Mouse (Mus musculus) R1 (cell line): ENCODE data around the gene Jmjd1c.

Experiments
- DNase-seq: peaks from one replicate; pipeline ENCODE4 v3.0.0-alpha.2; 2018; ENCODE audit warnings: low read depth, low spot score

The Jmjd1c gene

DNA sequence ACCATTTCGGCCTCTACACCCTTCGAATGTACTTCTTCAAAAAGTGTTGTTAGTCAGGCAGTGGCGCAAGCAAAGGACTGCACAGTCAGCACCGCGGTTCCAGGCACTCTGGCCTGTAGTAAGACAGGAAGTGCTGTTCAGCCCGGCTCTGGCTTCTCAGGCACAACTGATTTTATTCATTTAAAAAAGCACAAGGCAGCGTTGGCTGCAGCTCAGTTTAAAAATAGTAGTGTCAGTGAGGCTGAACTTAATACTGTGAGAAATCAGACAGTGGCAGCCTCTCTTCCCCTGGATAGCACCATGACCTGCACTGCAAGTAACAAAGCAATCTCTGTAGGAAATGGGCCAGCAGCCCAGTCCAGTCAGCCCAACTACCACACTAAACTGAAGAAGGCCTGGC is 130.2 kb downstream of the Jmjd1c start:
- DNase-seq: no peak

- DNase-seq: no peak
These were observed 130.6 kb downstream of the Jmjd1c start for GRCm38 (mm10) chr10:67226543-67226942.

DNA sequence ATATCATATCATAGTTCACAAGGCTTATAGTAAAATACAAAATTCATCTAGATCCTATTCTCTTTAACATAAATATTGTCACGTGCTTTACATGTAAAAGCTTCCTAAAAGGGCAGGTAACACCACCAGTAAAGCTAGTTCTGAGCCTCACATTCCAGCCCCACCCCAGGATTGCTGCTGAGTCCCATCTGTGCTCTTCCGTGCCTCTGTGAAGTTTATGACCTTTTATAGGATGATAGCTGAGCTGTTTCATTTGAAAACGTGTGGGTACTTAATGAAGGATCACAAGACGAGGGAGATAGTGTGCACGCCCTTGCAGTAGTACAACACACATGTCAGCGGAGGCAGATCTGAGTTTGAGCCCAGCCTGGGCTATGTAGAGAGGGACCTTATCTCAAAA is 134.5 kb downstream of the Jmjd1c start:
- DNase-seq: peak; percentile 58

GRCm38 (mm10) chr10:67247145-67247544 is 151.2 kb downstream of the Jmjd1c start:
- peak; percentile 85 for DNase-seq

DNA sequence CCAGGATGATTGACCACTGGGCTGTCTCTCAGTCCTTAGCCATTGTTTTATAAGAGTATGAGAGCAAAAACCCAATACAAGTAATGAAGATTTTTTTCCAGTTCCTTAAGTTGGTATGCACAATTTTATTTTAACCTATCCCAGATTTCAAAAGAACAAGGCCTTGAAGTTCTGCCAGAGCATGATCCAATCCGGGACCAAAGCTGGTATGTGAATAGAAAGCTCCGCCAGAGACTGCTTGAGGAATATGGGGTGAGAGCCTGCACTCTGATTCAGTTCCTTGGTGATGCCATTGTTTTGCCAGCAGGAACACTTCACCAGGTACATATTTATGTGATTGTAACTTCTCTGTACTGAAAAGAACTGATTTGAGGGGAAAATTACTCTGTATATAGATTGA is 153.6 kb downstream of the Jmjd1c start:
- DNase-seq: no peak

DNA sequence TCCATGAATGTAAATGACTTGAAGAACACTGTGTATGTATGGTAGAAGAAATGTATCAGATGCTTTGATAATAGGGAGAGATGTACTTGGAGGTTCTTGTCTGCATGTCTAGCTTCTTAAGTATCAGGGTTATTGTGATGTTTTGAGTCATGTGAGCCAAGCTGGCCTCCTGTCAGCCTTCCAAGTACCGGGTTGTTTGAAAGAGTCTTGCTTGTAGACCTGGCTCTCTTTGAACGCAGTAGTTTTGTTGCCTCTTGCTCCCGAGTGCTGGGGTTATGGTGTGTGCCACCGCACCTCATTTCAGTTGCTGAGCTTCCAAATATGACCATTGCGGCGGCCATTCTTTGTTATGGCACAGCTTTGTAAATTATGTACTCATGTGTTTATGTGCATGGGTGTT is 154.9 kb downstream of the Jmjd1c start:
- no peak for DNase-seq

- no peak for DNase-seq
These were observed 156.4 kb downstream of the Jmjd1c start for GRCm38 (mm10) chr10:67252353-67252752.

- DNase-seq: no peak
These were observed 157.2 kb downstream of the Jmjd1c start for GRCm38 (mm10) chr10:67253115-67253514.

DNA sequence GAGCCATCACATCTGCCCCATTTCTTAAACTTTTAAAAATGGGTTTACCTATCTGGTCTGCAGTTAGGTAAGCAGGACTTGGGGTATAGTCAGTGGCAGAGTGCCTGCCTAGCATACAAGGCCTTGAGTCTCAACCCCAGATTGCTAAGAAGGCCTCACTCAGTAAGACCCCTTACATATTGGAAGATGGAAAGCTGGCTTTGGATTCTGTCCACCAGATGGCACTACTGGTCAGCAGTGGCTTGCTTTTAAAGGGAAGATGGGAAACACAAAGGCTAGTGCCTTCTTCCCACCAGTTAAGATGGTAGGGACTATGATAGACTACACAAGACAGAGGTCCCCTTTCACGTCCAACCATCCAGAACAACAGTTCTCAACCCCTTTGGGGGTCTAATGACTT is 168.9 kb downstream of the Jmjd1c start:
- peak; percentile 69 for DNase-seq

- peak; percentile 58 for DNase-seq
These were observed 180.0 kb downstream of the Jmjd1c start for GRCm38 (mm10) chr10:67275916-67276315.

GRCm38 (mm10) chr10:67281852-67282251 is 185.9 kb downstream of the Jmjd1c start:
- DNase-seq: no peak

DNA sequence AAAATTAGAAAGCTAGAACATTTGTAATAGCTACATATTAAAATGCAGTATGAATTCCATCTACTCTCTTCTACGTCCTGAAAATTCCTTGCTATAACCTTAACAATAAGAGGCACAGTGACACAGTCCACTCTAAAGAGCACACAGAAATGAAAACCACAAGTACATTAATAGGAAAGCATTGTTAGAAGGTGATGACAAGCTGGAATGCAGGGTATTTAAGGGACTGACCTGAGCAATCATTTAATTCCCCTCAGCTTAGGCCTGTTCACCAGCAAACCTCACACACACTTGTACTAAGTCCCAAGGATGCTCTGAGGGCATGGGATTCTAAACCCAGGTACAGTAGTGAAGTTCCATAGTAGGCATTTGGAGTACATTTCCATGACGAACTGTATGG is 186.6 kb downstream of the Jmjd1c start:
- no peak for DNase-seq

DNA sequence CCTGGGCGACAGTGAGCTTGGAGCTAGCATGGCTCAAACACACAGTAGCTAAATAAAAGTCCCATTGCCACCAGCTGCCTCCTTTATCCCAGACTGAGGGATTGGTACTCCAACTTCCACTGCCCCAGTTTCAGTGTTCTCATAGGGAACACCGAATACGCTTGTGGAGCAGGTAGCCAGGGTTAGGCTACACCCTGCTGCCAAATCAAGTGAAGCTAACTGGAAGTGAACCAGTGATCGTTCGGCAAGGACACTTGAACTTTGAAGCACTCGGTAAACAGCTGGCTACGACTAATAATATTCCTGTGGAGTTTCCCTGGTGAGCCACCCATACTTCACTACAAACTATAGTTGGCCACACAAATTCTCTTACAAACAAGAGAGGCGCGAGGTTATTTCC is 187.6 kb downstream of the Jmjd1c start:
- no peak for DNase-seq

- DNase-seq: no peak
These were observed 188.4 kb downstream of the Jmjd1c start for GRCm38 (mm10) chr10:67284311-67284710.

GRCm38 (mm10) chr10:67284761-67285175 is 188.8 kb downstream of the Jmjd1c start:
- peak; percentile 32 for DNase-seq

- DNase-seq: peak; percentile 95
These were observed 189.4 kb downstream of the Jmjd1c start, which contains the start of gene Nrbf2 for GRCm38 (mm10) chr10:67285176-67285814. TSS of gene Nrbf2 (minus strand) at chr10:67285305.

DNA sequence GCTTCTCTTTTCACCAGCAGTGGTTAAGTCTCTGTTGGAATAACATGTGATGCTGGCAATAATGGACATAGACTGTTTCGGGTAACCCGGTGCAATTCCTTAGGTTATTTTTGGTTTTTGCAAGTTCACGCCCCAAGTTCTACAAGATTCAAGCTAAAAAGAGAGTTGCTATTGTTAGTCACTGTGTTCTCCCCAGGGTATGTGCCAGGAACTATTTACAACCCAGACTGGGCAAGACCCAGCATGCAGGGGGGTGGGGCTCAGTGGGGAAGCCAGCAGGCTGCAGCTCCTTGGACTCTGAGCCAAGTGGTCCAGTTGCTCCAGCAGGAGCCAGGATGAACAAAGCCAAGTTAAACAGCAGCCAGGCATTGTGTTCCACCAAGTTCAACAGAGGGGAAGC is 192.0 kb downstream of the Jmjd1c start:
- DNase-seq: peak; percentile 35

- no peak for DNase-seq
These were observed 194.7 kb downstream of the Jmjd1c start for GRCm38 (mm10) chr10:67290622-67291021.

- DNase-seq: no peak
These were observed 195.2 kb downstream of the Jmjd1c start for GRCm38 (mm10) chr10:67291087-67291486.

DNA sequence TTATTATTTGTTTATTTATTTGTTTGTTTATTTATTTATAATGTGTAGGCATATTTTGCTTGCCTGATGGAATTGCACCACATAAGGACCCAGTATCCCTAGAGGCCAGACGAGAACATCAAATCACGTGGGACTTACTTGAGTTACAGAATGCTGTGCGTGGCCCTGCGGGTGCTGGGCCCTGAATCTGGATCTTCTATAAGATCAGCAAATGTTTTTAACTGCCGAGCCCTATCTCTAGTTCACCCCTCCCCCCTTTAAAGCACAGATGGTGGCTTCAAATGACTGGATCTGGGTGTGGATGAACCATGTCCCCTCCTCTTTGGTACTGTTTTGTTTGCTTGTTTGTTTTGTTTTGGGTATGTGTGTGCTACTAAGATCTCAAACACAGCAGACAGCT is 199.4 kb downstream of the Jmjd1c start:
- DNase-seq: no peak

DNA sequence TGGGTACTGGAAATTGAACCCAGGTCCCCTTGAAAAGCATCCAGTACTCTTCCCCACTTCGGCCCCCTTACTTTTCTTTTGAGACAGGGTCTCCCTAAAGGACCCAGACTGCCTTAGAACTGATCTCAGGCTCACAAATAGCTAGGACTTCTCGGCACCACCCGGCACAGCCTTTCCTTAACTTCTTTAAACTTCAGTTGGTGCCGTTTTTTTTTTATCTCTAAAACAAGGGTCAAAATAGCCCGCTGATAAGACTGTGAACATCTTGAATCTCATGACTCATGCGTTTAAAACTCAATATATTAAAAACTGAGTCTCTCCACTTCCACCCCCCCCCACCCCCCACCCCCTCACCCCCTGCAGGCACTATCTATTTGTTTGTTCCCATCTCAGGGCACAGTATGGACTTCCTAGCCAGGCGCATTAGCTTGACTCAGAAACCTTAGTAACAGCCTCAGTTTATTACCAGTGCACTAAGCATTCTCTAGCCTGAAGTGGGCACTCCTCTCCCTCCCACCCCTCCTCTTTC is 200.1 kb downstream of the Jmjd1c start:
- DNase-seq: no peak

- no peak for DNase-seq
These were observed 200.7 kb downstream of the Jmjd1c start for GRCm38 (mm10) chr10:67296482-67297152.
